Mouse (Mus musculus) small intestine, adult 2 months (tissue): ENCODE data around the gene Acer1.

ENCODE experiments used
- CTCF ChIP-seq: fragments of 200-500 bp; IDR thresholded peaks from 2 replicates; pipeline ENCODE4 v1.5.1; 2012; ENCODE audit warnings: low read depth, mild to moderate bottlenecking, control low read depth, inconsistent platforms, low read length, moderate library complexity, mixed read lengths; ENCODE audit not compliant: insufficient replicate concordance, insufficient read length; ENCODE audit errors: extremely low read depth
- POLR2A ChIP-seq: fragments of 200-500 bp; IDR thresholded peaks from 2 replicates; pipeline ENCODE4 v1.6.1; 2012; ENCODE audit warnings: low read depth, mild to moderate bottlenecking, control low read depth, inconsistent platforms, low read length, moderate library complexity

GRCm38 (mm10) chr17:56962642-56963405, 19.1 kb downstream of the Acer1 start:
- TF ChIP-seq POLR2A (no peak), CTCF (no peak)
